Mouse (Mus musculus) spleen, adult 2 months (tissue): Measurements from ENCODE around the gene Hoxb6. TPM values are rescaled to one million over a fixed set of nuclear protein-coding genes. Genes with fewer than 3 reads are reported as not detected.

Experiments used
- DNase-seq, 2 experiments: peaks; one replicate each; pipeline versions ENCODE4 v3.0.0 to v3.0.0-alpha.2; 2012 to 2021; ENCODE audit warnings: low spot score in 2 of 2, low read depth in 1 of 2
- H3K27ac ChIP-seq: fragments of 200-500 bp; 2 replicates; pipeline ENCODE4 v1.5.1; 2012; ENCODE audit warnings: low read length, inconsistent platforms; ENCODE audit not compliant: insufficient read depth
- H3K27me3 ChIP-seq: fragments of 200-500 bp; 2 replicates; pipeline ENCODE4 v1.6.1; 2012; ENCODE audit warnings: mild to moderate bottlenecking, moderate library complexity, low read length, inconsistent platforms; ENCODE audit not compliant: control insufficient read depth, insufficient read depth
- H3K36me3 ChIP-seq: fragments of 200-500 bp; 2 replicates; pipeline ENCODE4 v1.6.1; 2012; ENCODE audit warnings: mild to moderate bottlenecking, low read length, inconsistent platforms; ENCODE audit not compliant: control insufficient read depth, insufficient read depth
- H3K4me1 ChIP-seq: fragments of 200-500 bp; 2 replicates; pipeline ENCODE4 v1.6.1; 2011; ENCODE audit warnings: inconsistent platforms; ENCODE audit not compliant: control insufficient read depth, insufficient read depth, insufficient read length
- H3K4me3 ChIP-seq: fragments of 200-500 bp; 2 replicates; pipeline ENCODE4 v1.5.1; 2011; ENCODE audit warnings: mild to moderate bottlenecking, inconsistent platforms; ENCODE audit not compliant: insufficient read depth, insufficient read length; ENCODE audit errors: extremely low read depth
- CTCF ChIP-seq: fragments of 200-500 bp; IDR thresholded peaks from 2 replicates; pipeline ENCODE4 v1.5.1; 2011; ENCODE audit warnings: mild to moderate bottlenecking, inconsistent platforms; ENCODE audit not compliant: insufficient read depth, insufficient read length, insufficient replicate concordance; ENCODE audit errors: extremely low read depth
- POLR2A ChIP-seq: fragments of 200-500 bp; IDR thresholded peaks from 2 replicates; pipeline ENCODE4 v1.6.1; 2011; ENCODE audit warnings: low read depth, low read length, inconsistent platforms
- WGBS: fragments of 180-500 bp; shearing (Covaris S2); methylation state at CpG from one replicate; pipeline ENCODE4 v1.1.7; 2018; 5-methylcytosine and 5-hydroxymethylcytosine counted together
- polyA plus RNA-seq: library from polyadenylated mRNA; depleted of rRNA; stranded (reverse); fragments of >200 nt; gene quantifications from 2 replicates; pipeline ENCODE4 v1.2.3, GENCODE M21; 2012

Hoxb6 gene
- polyA plus RNA-seq, 1 experiment: 1.3 TPM

- Histone ChIP-seq H3K4me1 (peaks cover 9% of the 10 kb centered on the region), H3K36me3 (no peaks in the 10 kb centered on the region), H3K4me3 (peak overlapping the region; percentile 37), H3K27ac (no peak overlapping the region), H3K27me3 (peaks cover 54% of the 10 kb centered on the region)
- 5% methylated on average over 55 of the region's 55 CpGs for WGBS
- TF ChIP-seq CTCF: no peak
- no peak for TF ChIP-seq POLR2A
- no peak for DNase-seq
Observed at GRCm38 (mm10) chr11:96286739-96287385, 5.4 kb upstream of the Hoxb6 start.

GRCm38 (mm10) chr11:96287411-96287810 is 4.9 kb upstream of the Hoxb6 start:
- no peak for DNase-seq
- WGBS: 39% methylated on average over 9 of the region's 9 CpGs
- H3K27me3 ChIP-seq: peaks cover 54% of the 10 kb centered on the region
- no peak overlapping the region for H3K4me3 ChIP-seq
- no peaks in the 10 kb centered on the region for H3K36me3 ChIP-seq
- H3K4me1 ChIP-seq: peaks cover 10% of the 10 kb centered on the region
- H3K27ac ChIP-seq: no peak overlapping the region
- TF ChIP-seq POLR2A: no peak
- no peak for TF ChIP-seq CTCF

- peaks cover 8% of the 10 kb centered on the region for H3K4me1 ChIP-seq
- no peaks in the 10 kb centered on the region for H3K36me3 ChIP-seq
- H3K4me3 ChIP-seq: no peak overlapping the region
- H3K27ac ChIP-seq: no peak overlapping the region
- 84% methylated on average over 1 of the region's 1 CpGs for WGBS
- H3K27me3 ChIP-seq: peaks cover 53% of the 10 kb centered on the region
- no peak for TF ChIP-seq CTCF
- no peak for TF ChIP-seq POLR2A
- no peak for DNase-seq
Observed at GRCm38 (mm10) chr11:96288455-96289221, 3.6 kb upstream of the Hoxb6 start.

- H3K4me3 ChIP-seq: no peak overlapping the region
- H3K27ac ChIP-seq: no peak overlapping the region
- no peak for DNase-seq
- WGBS: 55% methylated on average over 21 of the region's 21 CpGs
- peaks cover 48% of the 10 kb centered on the region for H3K27me3 ChIP-seq
- H3K36me3 ChIP-seq: no peaks in the 10 kb centered on the region
- TF ChIP-seq POLR2A (no peak), CTCF (no peak)
- peaks cover 8% of the 10 kb centered on the region for H3K4me1 ChIP-seq
Observed at GRCm38 (mm10) chr11:96289293-96289692, 3.0 kb upstream of the Hoxb6 start.

- DNase-seq: no peak
- Histone ChIP-seq H3K27me3 (peaks cover 46% of the 10 kb centered on the region), H3K36me3 (no peaks in the 10 kb centered on the region), H3K4me1 (peaks cover 8% of the 10 kb centered on the region), H3K27ac (no peak overlapping the region), H3K4me3 (no peak overlapping the region)
- WGBS: 73% methylated on average over 6 of the region's 6 CpGs
- TF ChIP-seq CTCF (no peak), POLR2A (no peak)
Observed at GRCm38 (mm10) chr11:96289837-96290236, 2.4 kb upstream of the Hoxb6 start.

- no peak for TF ChIP-seq POLR2A
- no peak for TF ChIP-seq CTCF
- Histone ChIP-seq H3K4me3 (no peak overlapping the region), H3K36me3 (no peaks in the 10 kb centered on the region), H3K27ac (no peak overlapping the region), H3K4me1 (peaks cover 8% of the 10 kb centered on the region), H3K27me3 (peaks cover 45% of the 10 kb centered on the region)
- DNase-seq: no peak
- WGBS: 72% methylated on average over 17 of the region's 17 CpGs
Observed at GRCm38 (mm10) chr11:96290705-96291355, 1.4 kb upstream of the Hoxb6 start.
